Mouse (Mus musculus): ENCODE measurements around the gene Map2k1. TPM values are rescaled to one million over a fixed set of nuclear protein-coding genes. Genes with fewer than 3 reads are reported as not detected.
"Not testable (repeated sequence)": the region's sequence is repeated elsewhere in the genome, so short reads cannot be mapped to it uniquely, and the experiment has no call there.

Gene Map2k1
- total RNA-seq, 2 experiments from 2014 or later = 48.1 to 50.7 TPM

GRCm38 (mm10) chr9:64216641-64217040 lies 36.8 kb downstream of the Map2k1 start:
- intact Hi-C loops (cut with DNase I) = no loop called here
- DNase-seq = no peak

- intact Hi-C loops (cut with DNase I) = no loop called here
- DNase-seq = no peak
These were observed 37.3 kb downstream of the Map2k1 start for GRCm38 (mm10) chr9:64216090-64216489.

- intact Hi-C loops (cut with DNase I) = no loop called here
These were observed 39.0 kb downstream of the Map2k1 start for GRCm38 (mm10) chr9:64214452-64214851.

GRCm38 (mm10) chr9:64207509-64208084 lies 45.8 kb downstream of the Map2k1 start:
- no peak for DNase-seq
- intact Hi-C loops (cut with DNase I) = no loop called here

More at GRCm38 (mm10) chr9:64214452-64214851, 39.0 kb downstream of the Map2k1 start:
- DNase-seq = no peak

- no peak for DNase-seq
- intact Hi-C loops (cut with DNase I) = no loop called here
These were observed 50.6 kb downstream of the Map2k1 start for GRCm38 (mm10) chr9:64202866-64203265.

- intact Hi-C loops (cut with DNase I) = no loop called here
- no peak for DNase-seq
These were observed 51.1 kb downstream of the Map2k1 start for GRCm38 (mm10) chr9:64202331-64202730.

GRCm38 (mm10) chr9:64199897-64200296 lies 53.5 kb downstream of the Map2k1 start:
- intact Hi-C loops (cut with DNase I) = no loop called here
- no peak for DNase-seq

GRCm38 (mm10) chr9:64198763-64199418 lies 54.5 kb downstream of the Map2k1 start:
- DNase-seq; intact Hi-C loops (cut with DNase I): not testable (repeated sequence)

GRCm38 (mm10) chr9:64198068-64198762 lies 55.2 kb downstream of the Map2k1 start:
- no peak for DNase-seq
- intact Hi-C loops (cut with DNase I) = no loop called here

- intact Hi-C loops (cut with DNase I) = no loop called here
- DNase-seq = no peak
These were observed 55.9 kb downstream of the Map2k1 start for GRCm38 (mm10) chr9:64197524-64197923.

GRCm38 (mm10) chr9:64195554-64195953 lies 57.9 kb downstream of the Map2k1 start:
- no peak for DNase-seq
- intact Hi-C loops (cut with DNase I) = no loop called here

- DNase-seq = no peak
- intact Hi-C loops (cut with DNase I) = no loop called here
These were observed 59.6 kb downstream of the Map2k1 start for GRCm38 (mm10) chr9:64193879-64194278.

GRCm38 (mm10) chr9:64184166-64184840 lies 69.1 kb downstream of the Map2k1 start:
- no peak for DNase-seq
- intact Hi-C loops (cut with DNase I) = loop anchor here (5.0 kb wide), 1 partner anchor 88 kb away; no protein-coding TSS in a partner anchor

GRCm38 (mm10) chr9:64183295-64183694 lies 70.1 kb downstream of the Map2k1 start:
- DNase-seq = not testable (repeated sequence)
- intact Hi-C loops (cut with DNase I) = loop anchor here (5.0 kb wide), 1 partner anchor 89 kb away; no protein-coding TSS in a partner anchor

- intact Hi-C loops (cut with DNase I) = loop anchor here (1.0 kb wide), 1 partner anchor 74 kb away; the partner anchor contains the start of gene Map2k1
- DNase-seq = peak; percentile 76 to 82
These were observed 74.3 kb downstream of the Map2k1 start, which contains the start of gene Snapc5 for GRCm38 (mm10) chr9:64178974-64179646. Gene Snapc5, plus strand, starts transcription at chr9:64179274.

GRCm38 (mm10) chr9:64178610-64178973 lies 74.8 kb downstream of the Map2k1 start:
- no peak for DNase-seq
- intact Hi-C loops (cut with DNase I) = no loop called here

- intact Hi-C loops (cut with DNase I) = no loop called here
- DNase-seq = no peak
These were observed 78.1 kb downstream of the Map2k1 start for GRCm38 (mm10) chr9:64175378-64175777.

GRCm38 (mm10) chr9:64174766-64175165 lies 78.7 kb downstream of the Map2k1 start:
- intact Hi-C loops (cut with DNase I) = no loop called here

GRCm38 (mm10) chr9:64174341-64174740 lies 79.1 kb downstream of the Map2k1 start:
- intact Hi-C loops (cut with DNase I) = no loop called here

More at GRCm38 (mm10) chr9:64174766-64175165, 78.7 kb downstream of the Map2k1 start:
- DNase-seq = no peak

GRCm38 (mm10) chr9:64173666-64174220 lies 79.7 kb downstream of the Map2k1 start:
- intact Hi-C loops (cut with DNase I) = no loop called here
- DNase-seq = no peak

More at GRCm38 (mm10) chr9:64174341-64174740, 79.1 kb downstream of the Map2k1 start:
- DNase-seq = no peak

All from gastrocnemius, postnatal 36 days (tissue).